Mouse (Mus musculus) neutrophil, adult 5-6 weeks (primary cell): ENCODE results near the gene Myo3b. TPM values are rescaled to one million over a fixed set of nuclear protein-coding genes. Genes with fewer than 3 reads are reported as not detected.

Experiments used
- ATAC-seq: fragments of 151-379, 151-347 bp; 2 replicates; pipeline ENCODE4 v1.8.0; 2017; ENCODE audit warnings: mild to moderate bottlenecking, moderate TSS enrichment; ENCODE audit not compliant: insufficient number of reproducible peaks, poor library complexity, low FRiP score, severe bottlenecking; ENCODE audit errors: extremely low read depth
- total RNA-seq: library from RNA; stranded (forward); fragments of 200-1000 nt; gene quantifications from 2 replicates; pipeline ENCODE4 v1.2.3, GENCODE M21; 2017

Gene Myo3b
- total RNA-seq, 1 experiment from 2014 or later, result 0.93 TPM

GRCm38 (mm10) chr2:70389162-70389561 is 350.2 kb downstream of the Myo3b start:
- no peak for ATAC-seq

- ATAC-seq, result no peak
These were observed 358.9 kb downstream of the Myo3b start for GRCm38 (mm10) chr2:70397734-70398276.

GRCm38 (mm10) chr2:70399441-70400115 is 360.7 kb downstream of the Myo3b start:
- ATAC-seq, result no peak

GRCm38 (mm10) chr2:70400321-70400720 is 361.4 kb downstream of the Myo3b start:
- no peak for ATAC-seq

- no peak for ATAC-seq
These were observed 365.4 kb downstream of the Myo3b start for GRCm38 (mm10) chr2:70404301-70404700.

- no peak for ATAC-seq
These were observed 367.9 kb downstream of the Myo3b start for GRCm38 (mm10) chr2:70406846-70407245.

GRCm38 (mm10) chr2:70407729-70408128 is 368.8 kb downstream of the Myo3b start:
- ATAC-seq, result no peak

- ATAC-seq, result no peak
These were observed 371.5 kb downstream of the Myo3b start for GRCm38 (mm10) chr2:70410298-70410885.

GRCm38 (mm10) chr2:70412315-70412714 is 373.4 kb downstream of the Myo3b start:
- no peak for ATAC-seq

GRCm38 (mm10) chr2:70414386-70414785 is 375.5 kb downstream of the Myo3b start:
- ATAC-seq, result no peak

- no peak for ATAC-seq
These were observed 376.6 kb downstream of the Myo3b start for GRCm38 (mm10) chr2:70415521-70415920.

GRCm38 (mm10) chr2:70419336-70419735 is 380.4 kb downstream of the Myo3b start:
- ATAC-seq, result no peak

- no peak for ATAC-seq
These were observed 382.4 kb downstream of the Myo3b start for GRCm38 (mm10) chr2:70421144-70421874.

- no peak for ATAC-seq
These were observed 386.7 kb downstream of the Myo3b start for GRCm38 (mm10) chr2:70425611-70426010.

GRCm38 (mm10) chr2:70443035-70443434 is 404.1 kb downstream of the Myo3b start:
- ATAC-seq, result no peak

- no peak for ATAC-seq
These were observed 405.2 kb downstream of the Myo3b start for GRCm38 (mm10) chr2:70444141-70444540.

- no peak for ATAC-seq
These were observed 417.3 kb downstream of the Myo3b start for GRCm38 (mm10) chr2:70456205-70456604.

GRCm38 (mm10) chr2:70463606-70464005 is 424.7 kb downstream of the Myo3b start:
- ATAC-seq, result no peak

- ATAC-seq, result no peak
These were observed 432.2 kb downstream of the Myo3b start for GRCm38 (mm10) chr2:70471136-70471535.
